8 mouse cellular contexts compared by ENCODE assay signal in the genomic region with DNA sequence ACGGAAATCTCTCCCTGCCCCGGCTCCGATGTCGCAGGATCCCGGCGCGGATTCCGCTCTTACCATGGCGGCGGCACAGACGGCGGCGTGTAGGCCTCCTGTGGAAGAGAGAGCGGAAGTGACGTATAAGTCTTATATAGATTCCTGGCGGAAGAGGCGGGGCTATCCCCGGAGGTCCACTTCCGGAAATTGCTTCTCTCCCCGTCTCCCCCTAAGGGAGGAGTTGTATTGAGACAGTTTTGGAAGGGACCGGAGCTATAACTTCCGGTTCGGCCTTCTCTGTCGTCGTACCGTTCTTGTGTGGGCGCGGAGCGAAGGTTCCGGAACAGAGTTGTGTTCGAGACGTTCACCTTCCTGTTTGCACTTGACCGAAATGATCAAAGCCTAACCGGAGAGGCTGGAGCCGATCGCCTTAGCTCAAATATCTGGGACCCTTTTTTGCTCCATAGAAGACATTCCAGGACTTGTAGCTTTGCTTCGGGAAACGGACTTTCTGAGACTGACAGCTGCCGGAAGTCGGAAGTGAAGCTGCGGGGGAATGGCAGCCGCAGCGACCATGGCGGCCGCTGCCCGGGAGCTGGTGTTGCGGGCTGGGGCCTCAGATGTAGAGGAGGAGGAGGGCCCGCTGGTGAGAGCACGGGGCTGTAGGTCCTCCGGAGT. TPM values are rescaled to one million over a fixed set of nuclear protein-coding genes. Genes with fewer than 3 reads are reported as not detected.
DNase-seq lines count a peak whose midpoint lies in the region; ATAC-seq lines count a peak whose summit lies in the region.

A gene (plus strand): TSS at position 258 of the 660 bp plus-strand sequence.
A gene (minus strand): TSS at position 447 of the 660 bp plus-strand sequence.

- peak; percentile 97 for DNase-seq in c-Kit-negative CD71-positive TER-119-positive erythroid progenitor cells, embryonic 14.5 days (ENCODE audit: low read depth, low spot score)
- DNase-seq in fibroblast of lung, adult 2 months (ENCODE audit: low read depth) = peak; percentile 98
- peak; percentile 98 for DNase-seq in kidney, postnatal 14 days
- peak; percentile 95 for DNase-seq in liver, embryonic 13.5 days
- DNase-seq in neural tube, embryonic 10.5 days (ENCODE audit: extremely low spot score, low spot score) = peak; percentile 93

- peaks cover 60% of the 10 kb centered on the region for H3K36me3 ChIP-seq in heart, embryonic 14.5 days (ENCODE audit: control insufficient read depth, insufficient read depth, low read length)
- H3K36me3 ChIP-seq in liver, embryonic 13.5 days = peaks cover 63% of the 10 kb centered on the region
- peaks cover 12% of the 10 kb centered on the region; the same call in 1 of the 2 replicates for H3K36me3 ChIP-seq in stomach, embryonic 16.5 days (ENCODE audit: control insufficient read depth, insufficient read depth, low read length)

- no peaks in the 10 kb centered on the region for H3K27me3 ChIP-seq in heart, embryonic 14.5 days (ENCODE audit: control insufficient read depth, insufficient read depth, low read length)
- no peaks in the 10 kb centered on the region for H3K27me3 ChIP-seq in liver, embryonic 13.5 days
- H3K27me3 ChIP-seq in stomach, embryonic 16.5 days (ENCODE audit: control insufficient read depth, insufficient read depth, low read length) = no peaks in the 10 kb centered on the region

- peak within 1 kb of the TSS; percentile 89 to 93 for H3K27ac ChIP-seq in heart, embryonic 14.5 days (replicated peaks in 1 of 2; ENCODE audit: control insufficient read depth in 1 of 2, insufficient read depth in 1 of 2, low read depth in 2 of 2, low read length in 2 of 2)
- H3K27ac ChIP-seq in liver, embryonic 13.5 days = peak within 1 kb of the TSS; percentile 92
- H3K27ac ChIP-seq in stomach, embryonic 16.5 days (ENCODE audit: low read length) = peak within 1 kb of the TSS; percentile 92

- H3K4me1 ChIP-seq in heart, embryonic 14.5 days (ENCODE audit: control insufficient read depth in 2 of 2, insufficient read depth in 2 of 2, low read length in 2 of 2) = peaks cover 13 to 42% of the 10 kb centered on the region in 2 experiments
- H3K4me1 ChIP-seq in liver, embryonic 13.5 days (replicated peaks) = peaks cover 60% of the 10 kb centered on the region
- H3K4me1 ChIP-seq in stomach, embryonic 16.5 days (ENCODE audit: control insufficient read depth, insufficient read depth, low read length) = peaks cover 37% of the 10 kb centered on the region

- H3K4me3 ChIP-seq in heart, embryonic 14.5 days (ENCODE audit: control insufficient read depth in 1 of 2, insufficient read depth in 1 of 2, low read depth in 1 of 2, low read length in 2 of 2) = peak within 1 kb of the TSS; percentile 86 to 90
- peak within 1 kb of the TSS; percentile 97 for H3K4me3 ChIP-seq in liver, embryonic 13.5 days (replicated peaks)
- H3K4me3 ChIP-seq in stomach, embryonic 16.5 days (replicated peaks; ENCODE audit: low read length) = peak within 1 kb of the TSS; percentile 97

- H3K9ac ChIP-seq in heart, embryonic 14.5 days (ENCODE audit: low read length) = peak within 1 kb of the TSS; percentile 99
- H3K9ac ChIP-seq in liver, embryonic 13.5 days = peak within 1 kb of the TSS; percentile 97
- peak within 1 kb of the TSS; percentile 98 for H3K9ac ChIP-seq in stomach, embryonic 16.5 days (ENCODE audit: low read length)

- no peaks in the 10 kb centered on the region for H3K9me3 ChIP-seq in heart, embryonic 14.5 days (ENCODE audit: control insufficient read depth, low read length)
- no peaks in the 10 kb centered on the region for H3K9me3 ChIP-seq in liver, embryonic 13.5 days (replicated peaks)
- no peaks in the 10 kb centered on the region for H3K9me3 ChIP-seq in stomach, embryonic 16.5 days (replicated peaks; ENCODE audit: control insufficient read depth, low read length)

- H3K4me2 ChIP-seq in heart, embryonic 14.5 days (ENCODE audit: low read length) = peak within 1 kb of the TSS; percentile 80
- peak within 1 kb of the TSS; percentile 96 for H3K4me2 ChIP-seq in liver, embryonic 13.5 days
- H3K4me2 ChIP-seq in stomach, embryonic 16.5 days (ENCODE audit: low read depth, low read length) = peak within 1 kb of the TSS; percentile 97

- under 1% methylated on average over 50 of the region's 50 CpGs for WGBS in heart, embryonic 14.5 days
- WGBS in liver, embryonic 13.5 days (ENCODE audit: insufficient replicate concordance) = under 1% methylated on average over 50 of the region's 50 CpGs
- under 1% methylated on average over 50 of the region's 50 CpGs for WGBS in stomach, embryonic 16.5 days

- peak; percentile 87 for ATAC-seq in CD4-positive, CD25-positive, alpha-beta regulatory T cell, adult 4 months
- peak; percentile 80 for ATAC-seq in heart, embryonic 14.5 days (ENCODE audit: insufficient number of reproducible peaks, insufficient read depth, low FRiP score, low read depth)
- ATAC-seq in liver, embryonic 13.5 days (ENCODE audit: low read depth) = peak; percentile 80
- ATAC-seq in stomach, embryonic 16.5 days (ENCODE audit: insufficient read depth, low FRiP score) = peak; percentile 91

RNA-seq across cellular contexts. Expression of the first gene that starts in this region (rescaled TPM):
- 10 to 100 TPM; 27.4 to 47.4 TPM for polyA plus RNA-seq in CD4-positive, CD25-positive, alpha-beta regulatory T cell, adult 4 months (2017; shearing (Covaris generic))
- polyA plus RNA-seq in heart, embryonic 14.5 days (2014; fragmentation: Nextera tagmentation; extraction: Ambion mirVana) = 27.6 and 30.6 TPM in 2 replicates
- 27.7 and 30.1 TPM in 2 replicates for polyA plus RNA-seq in liver, embryonic 13.5 days (2015; fragmentation: Nextera tagmentation; extraction: Ambion mirVana)
- polyA plus RNA-seq in stomach, embryonic 16.5 days (2015; fragmentation: Nextera tagmentation; extraction: Ambion mirVana) = 42.6 and 45.0 TPM in 2 replicates

RNA-seq across cellular contexts. Expression of the second gene that starts in this region (rescaled TPM):
- 1,000 to 10,000 TPM; 6,766 to 6,959 TPM for polyA plus RNA-seq in CD4-positive, CD25-positive, alpha-beta regulatory T cell, adult 4 months (2017; shearing (Covaris generic))
- 1,085 and 1,186 TPM in 2 replicates for polyA plus RNA-seq in heart, embryonic 14.5 days (2014; fragmentation: Nextera tagmentation; extraction: Ambion mirVana)
- polyA plus RNA-seq in liver, embryonic 13.5 days (2015; fragmentation: Nextera tagmentation; extraction: Ambion mirVana) = 1,343 and 1,499 TPM in 2 replicates
- polyA plus RNA-seq in stomach, embryonic 16.5 days (2015; fragmentation: Nextera tagmentation; extraction: Ambion mirVana) = 1,606 and 1,631 TPM in 2 replicates

Comparison
In these comparisons a context has a peak if more than half of its experiments do, and no peak if none do; other contexts are left out.
1. Peak in every context shown above with its lines: DNase-seq, ATAC-seq, H3K4me3 ChIP-seq and H3K27ac ChIP-seq.